Mouse (Mus musculus) brain, embryonic 14.5 days (tissue): ENCODE measurements around the gene Dis3l. TPM values are rescaled to one million over a fixed set of nuclear protein-coding genes. Genes with fewer than 3 reads are reported as not detected.
"Not testable (repeated sequence)": the region's sequence is repeated elsewhere in the genome, so short reads cannot be mapped to it uniquely, and the experiment has no call there.

Experiments
- DNase-seq: peaks from one replicate; pipeline ENCODE4 v3.0.0-alpha.2; 2011; ENCODE audit warnings: low read depth
- CTCF ChIP-seq: fragments of 200-500 bp; IDR thresholded peaks from 2 replicates; pipeline ENCODE4 v1.5.1; 2012; ENCODE audit warnings: inconsistent platforms, mild to moderate bottlenecking, moderate library complexity, borderline replicate concordance; ENCODE audit not compliant: insufficient read depth, insufficient read length; ENCODE audit errors: extremely low read depth
- POLR2A ChIP-seq: fragments of 200-500 bp; IDR thresholded peaks from 2 replicates; pipeline ENCODE4 v1.6.1; 2012; ENCODE audit warnings: mild to moderate bottlenecking, inconsistent platforms, borderline replicate concordance; ENCODE audit not compliant: poor library complexity, insufficient read depth, insufficient read length, severe bottlenecking; ENCODE audit errors: extremely low read depth
- polyA plus RNA-seq: library from polyadenylated mRNA; depleted of rRNA; stranded (reverse); fragments of >200 nt; gene quantifications from 2 replicates; pipeline ENCODE4 v1.2.3, GENCODE M21; 2012

Dis3l gene
- polyA plus RNA-seq, 1 experiment, result 20.4 TPM

DNA sequence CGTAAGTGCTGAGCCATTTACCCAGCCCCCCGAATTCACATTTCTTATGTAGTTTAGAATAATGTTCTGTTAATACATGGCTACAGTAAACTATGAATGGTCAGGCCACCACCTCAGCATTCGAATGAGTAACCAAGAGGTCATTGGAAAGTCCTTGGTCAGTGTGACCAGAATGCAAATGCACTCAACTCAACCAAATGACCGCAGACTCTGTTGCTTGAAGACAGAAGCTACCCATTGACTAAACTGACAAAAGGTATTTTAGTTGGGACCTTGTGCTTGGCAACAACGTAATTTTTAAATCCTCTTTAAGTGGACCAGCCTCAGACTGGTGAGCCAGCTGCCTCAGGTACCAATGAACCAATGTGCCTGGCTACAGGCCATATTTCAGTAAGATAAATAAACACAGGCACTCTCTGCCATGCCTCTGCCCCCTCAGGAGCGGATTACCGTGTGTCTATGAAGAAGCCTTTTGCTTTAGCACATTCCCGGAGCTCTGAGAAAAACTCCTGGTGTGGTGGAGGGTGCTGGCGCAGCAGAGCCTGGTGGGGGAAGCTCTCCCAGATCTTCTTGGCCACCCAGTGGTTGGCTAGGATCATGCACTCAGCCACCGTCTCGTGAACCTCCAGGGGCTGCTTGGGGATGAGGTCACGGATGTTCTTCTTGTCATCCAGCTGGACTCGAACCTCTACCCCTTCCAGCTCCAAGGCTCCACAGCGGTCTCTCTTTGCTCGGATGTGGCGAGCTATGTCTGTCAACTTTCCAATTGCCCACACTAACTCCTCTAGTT lies 29.9 kb downstream of the Dis3l start:
- TF ChIP-seq POLR2A, result no peak
- TF ChIP-seq CTCF, result peak; percentile 27; the same call in 1 of the 2 replicates
- no peak for DNase-seq

DNA sequence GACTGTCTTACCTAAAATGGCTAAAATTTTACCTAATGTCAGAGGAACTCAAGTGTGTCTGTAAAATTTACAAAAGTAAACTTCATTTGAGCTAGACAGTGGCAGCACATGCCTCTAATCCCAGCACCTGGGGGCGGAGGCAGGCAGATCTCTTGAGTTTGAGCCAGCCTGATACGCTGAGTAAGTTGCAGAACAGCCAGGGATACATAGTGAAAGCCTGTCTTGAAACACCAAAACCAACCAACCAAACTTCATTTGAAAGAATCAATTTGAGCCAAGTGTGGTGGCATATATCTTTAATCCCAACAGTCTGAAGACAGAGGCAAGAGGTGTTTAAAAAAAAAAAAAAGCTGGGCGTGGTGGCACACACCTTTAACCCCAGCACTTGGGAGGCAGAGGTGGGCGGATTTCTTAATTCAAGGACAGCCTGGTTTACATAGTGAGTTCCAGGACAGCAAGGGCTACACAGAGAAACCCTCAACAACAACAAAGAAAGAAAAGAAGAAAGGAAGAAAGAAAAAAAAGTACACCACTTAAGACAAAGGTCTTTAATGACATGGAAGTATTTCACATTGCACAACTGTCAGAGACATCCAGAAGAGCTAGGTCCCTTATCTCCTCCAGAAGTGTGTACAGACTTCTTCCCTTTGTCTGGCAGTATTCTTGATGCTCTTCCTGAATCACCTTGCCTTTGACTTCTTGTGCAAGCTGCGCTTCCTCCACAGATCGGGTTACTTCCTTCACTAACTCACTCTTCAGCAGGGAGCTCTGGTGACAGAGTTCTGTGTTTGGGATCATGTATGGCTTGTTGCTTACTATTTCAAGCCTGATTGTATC lies 34.4 kb downstream of the Dis3l start:
- TF ChIP-seq POLR2A (no peak), CTCF (no peak)
- DNase-seq, result no peak

DNA sequence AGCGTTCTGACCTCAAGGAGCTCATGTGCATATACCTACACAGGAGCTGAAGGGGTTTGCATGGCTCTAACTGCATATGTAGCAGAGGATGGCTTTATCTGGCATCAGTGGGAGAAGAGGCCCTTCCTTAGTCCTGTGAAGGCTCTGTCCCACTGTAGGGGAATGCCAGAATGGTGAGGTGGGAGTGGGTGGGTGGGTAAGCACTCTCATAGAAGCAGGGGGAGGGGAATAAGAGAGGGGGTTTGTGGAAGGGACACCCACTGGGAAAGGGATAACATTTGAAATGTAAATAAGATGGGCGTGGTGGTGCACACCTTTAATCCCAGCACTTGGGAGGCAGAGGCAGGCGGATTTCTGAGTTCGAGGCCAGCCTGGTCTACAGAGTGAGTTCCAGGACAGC lies 38.0 kb downstream of the Dis3l start:
- DNase-seq, result not testable (repeated sequence)

DNA sequence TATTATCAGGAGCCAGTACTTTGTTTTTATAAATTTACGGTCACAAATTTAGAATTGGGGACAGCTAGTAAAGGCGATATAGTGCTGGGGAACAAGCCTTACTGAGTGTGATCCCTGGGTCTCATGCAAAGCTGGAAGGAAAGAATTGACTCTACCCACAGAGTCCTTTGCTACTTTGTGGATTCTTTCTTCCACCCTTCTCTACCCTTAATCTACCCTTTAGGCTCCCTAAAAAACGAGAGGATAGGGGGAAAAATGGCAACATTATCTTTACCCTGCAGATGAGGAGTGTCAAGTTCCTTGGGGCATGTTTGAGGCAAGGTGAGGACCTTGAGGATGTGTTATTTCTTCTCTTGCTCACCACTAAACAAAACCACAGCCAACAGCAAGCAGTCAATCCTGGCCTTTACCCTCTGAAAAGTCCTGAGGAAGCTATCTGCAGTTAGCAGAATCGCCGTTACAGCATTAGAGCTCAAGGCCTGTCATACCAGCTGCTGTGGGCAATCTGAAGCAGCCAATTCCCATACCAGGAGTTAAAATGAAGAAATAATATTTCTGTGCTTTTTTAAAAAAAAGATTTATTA lies 58.6 kb downstream of the Dis3l start:
- DNase-seq, result no peak
- TF ChIP-seq CTCF, result no peak
- TF ChIP-seq POLR2A, result no peak

DNA sequence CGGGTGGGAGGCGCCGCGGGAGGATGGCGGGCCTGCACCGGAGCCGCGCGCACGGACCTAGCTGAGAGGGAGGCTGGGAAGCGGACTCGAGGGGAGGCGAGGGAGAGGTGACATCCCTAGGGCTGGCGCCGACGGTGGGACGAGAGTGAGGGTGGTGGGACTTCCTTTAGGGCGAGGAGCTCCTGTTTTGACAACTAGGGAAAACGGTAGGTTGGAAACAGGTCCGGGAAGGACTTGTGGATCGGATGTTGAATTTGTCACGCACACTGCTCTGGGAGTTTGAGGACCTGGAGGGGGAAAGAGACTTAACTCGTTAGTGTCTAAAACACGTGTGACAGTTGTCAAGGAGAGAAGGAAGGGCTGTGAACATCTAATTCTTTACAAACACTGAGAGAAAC lies 59.3 kb downstream of the Dis3l start:
- no peak for DNase-seq

DNA sequence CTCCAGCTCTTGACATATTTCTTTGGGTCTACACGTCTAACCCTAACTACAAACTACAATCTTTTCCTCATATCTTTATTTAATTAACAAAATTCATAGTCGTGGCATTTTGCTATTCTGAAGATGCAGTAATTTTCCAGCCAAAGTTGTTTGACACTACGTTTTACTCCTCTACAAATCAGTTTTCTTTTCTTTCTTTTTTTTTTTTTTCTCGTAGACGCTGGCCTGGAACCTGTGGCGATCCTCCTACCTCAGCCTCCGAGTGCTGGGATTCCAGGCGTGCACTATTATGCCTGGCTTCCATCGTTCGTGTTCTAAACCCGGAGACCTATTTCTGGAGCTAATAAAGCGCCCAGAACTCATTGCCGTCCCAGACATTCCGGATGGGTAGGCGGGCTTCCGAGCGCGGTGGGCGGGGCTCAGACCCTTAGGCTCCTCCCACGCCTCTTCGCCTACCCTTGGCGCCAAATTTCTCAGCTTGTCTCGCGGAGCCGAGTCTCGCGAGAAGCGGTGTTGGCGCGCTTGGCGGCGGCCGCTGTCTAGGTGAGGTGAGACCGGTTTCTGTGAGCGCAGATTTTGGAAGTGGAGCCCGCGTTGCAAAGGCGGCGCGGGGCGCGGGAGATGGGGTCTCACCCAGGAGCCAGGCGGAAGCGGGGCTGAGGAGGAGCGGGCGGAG lies 59.8 kb downstream of the Dis3l start, which contains the start of gene Tipin:
TSS of gene Tipin (plus strand) at position 477 of the 676 bp plus-strand sequence.
- TF ChIP-seq CTCF (no peak), POLR2A (peak; percentile 56; the same call in 1 of the 2 replicates)
- DNase-seq, result peak; percentile 97

More for the DNA sequence above, 59.3 kb downstream of the Dis3l start:
- TF ChIP-seq POLR2A (no peak), CTCF (no peak)

DNA sequence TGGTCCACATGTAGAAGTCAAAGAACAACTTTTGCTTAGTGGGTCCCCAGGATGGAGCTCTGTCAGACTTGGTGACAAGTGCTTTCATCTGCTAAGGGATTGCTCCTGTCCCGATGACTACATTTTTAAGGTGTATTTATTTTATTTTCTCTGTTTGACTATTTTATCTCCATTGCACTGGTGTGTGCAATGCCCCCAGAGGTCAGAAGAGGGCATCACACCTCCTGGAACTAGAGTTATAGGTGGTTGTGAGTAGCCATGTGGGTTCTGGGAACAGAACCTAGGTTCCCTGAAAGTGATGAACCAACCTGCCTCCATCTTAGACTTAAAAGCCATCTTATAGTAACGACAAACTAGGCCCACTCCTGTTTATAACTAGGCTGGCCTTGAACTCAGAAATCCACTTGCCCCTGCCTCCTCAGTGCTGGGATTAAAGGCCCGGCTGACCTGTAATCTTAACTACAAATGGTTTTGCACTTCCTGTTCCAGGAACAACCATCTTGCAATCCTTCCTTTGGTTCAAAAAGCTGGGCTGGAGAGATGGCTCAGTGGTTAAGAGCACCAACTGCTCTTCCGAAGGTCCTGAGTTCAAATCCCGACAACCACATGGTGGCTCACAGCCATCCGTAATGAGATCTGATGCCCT lies 62.3 kb downstream of the Dis3l start:
- DNase-seq, result no peak
- TF ChIP-seq CTCF, result no peak
- no peak for TF ChIP-seq POLR2A

DNA sequence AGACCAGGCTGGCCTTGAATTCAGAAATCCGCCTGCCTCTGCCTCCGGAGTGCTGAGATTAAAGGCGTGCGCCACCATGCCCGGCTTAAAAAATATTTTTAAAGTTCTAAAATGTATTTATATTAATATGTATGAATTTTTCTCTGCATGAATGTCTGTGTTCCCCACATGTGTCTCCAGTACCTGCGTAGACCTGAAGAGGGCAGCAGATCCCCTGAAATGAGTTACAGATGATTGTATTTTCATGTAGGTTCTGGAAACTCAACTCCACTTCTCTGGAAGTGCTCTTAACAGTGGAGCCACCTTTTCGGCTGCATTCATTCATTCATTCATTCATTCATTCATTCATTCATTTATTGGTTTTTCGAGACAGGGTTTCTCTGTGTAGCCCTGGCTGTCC lies 63.4 kb downstream of the Dis3l start:
- TF ChIP-seq POLR2A, result no peak
- peak; percentile 72 for TF ChIP-seq CTCF
- DNase-seq, result peak; percentile 78

DNA sequence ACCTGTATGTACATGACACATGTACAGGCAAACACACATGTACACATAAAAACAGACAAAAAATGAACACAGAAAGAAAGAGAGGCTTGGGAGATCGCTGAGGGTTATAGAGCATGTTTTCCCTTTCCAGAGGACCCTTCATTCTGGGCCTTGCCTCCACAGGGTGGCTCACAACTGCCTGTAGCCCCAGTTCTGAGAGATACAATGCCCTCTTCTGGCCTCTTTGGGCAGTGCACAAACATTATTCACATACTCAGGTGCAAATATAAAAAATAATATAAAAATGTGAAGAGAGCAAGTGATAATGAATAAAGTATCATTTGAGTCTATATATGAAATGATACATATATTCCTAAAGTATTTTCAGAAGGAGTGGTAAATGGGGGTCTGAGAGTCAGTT lies 66.2 kb downstream of the Dis3l start:
- TF ChIP-seq POLR2A (no peak), CTCF (peak; percentile 15; the same call in 1 of the 2 replicates)
- DNase-seq, result no peak

DNA sequence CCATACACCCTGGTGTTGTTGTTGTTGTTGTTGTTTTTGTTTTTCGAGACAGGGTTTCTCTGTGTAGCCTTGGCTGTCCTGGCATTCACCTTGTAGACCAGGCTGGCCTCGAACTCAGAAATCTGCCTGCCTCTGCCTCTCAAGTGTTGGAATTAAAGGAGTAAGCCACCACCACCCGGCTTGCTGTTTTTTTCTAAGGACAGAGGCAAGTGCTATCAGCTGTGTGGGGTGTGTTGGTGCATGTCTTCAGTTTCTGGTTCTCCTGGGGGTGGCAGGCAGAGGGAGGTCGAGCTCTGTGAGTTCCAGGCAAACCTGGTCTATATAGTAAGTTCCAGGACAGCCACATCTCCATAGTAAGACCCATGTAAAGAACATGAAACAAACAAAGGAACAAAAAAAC lies 66.8 kb downstream of the Dis3l start:
- DNase-seq, result no peak
- no peak for TF ChIP-seq POLR2A
- no peak for TF ChIP-seq CTCF

DNA sequence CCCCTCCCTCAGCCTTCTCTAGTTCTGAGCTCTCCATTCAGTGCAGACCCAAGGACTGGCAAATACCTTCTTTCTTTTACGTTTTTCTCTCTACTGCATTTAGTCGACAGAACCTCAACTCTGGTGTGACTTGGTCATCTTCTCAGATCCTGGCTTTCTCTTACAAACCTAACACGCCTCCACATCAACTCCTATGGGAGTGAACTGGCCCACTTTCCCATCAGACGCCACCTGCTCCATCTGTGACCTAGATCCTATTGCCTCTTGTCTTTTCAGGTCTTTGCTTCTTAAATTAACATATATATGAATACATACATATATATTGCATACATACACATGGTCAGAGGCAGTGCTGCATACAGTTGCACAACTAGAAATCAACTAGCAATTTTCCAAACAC lies 67.3 kb downstream of the Dis3l start:
- TF ChIP-seq POLR2A (no peak), CTCF (no peak)
- DNase-seq, result no peak

DNA sequence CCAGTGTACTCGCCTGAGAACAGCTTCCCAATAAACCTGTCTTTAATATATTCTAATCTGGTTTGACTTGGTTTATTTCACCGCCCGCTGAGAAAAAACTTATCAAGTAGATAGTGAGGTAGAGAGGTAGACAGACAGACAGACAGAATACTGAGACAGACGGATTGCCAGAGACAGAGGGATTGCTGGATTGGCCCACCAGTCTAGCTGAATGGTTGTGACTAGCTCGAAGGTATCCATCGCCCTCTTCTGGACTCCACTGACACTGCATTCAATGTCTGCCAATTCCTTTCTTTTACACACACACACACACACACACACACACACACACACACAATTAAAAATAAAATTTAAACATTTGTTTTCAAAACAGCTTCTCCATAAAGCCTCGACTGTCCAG lies 68.5 kb downstream of the Dis3l start:
- DNase-seq, result peak; percentile 35
- no peak for TF ChIP-seq POLR2A
- peak; percentile 50; the same call in 1 of the 2 replicates for TF ChIP-seq CTCF
